Mouse (Mus musculus): Measurements from ENCODE around the gene Nav2.

The Nav2 gene

GRCm38 (mm10) chr7:49159646-49160555 lies 251.4 kb downstream of the Nav2 start:
- no peaks in the 10 kb centered on the region for H3K27me3 ChIP-seq (ENCODE audit: insufficient read depth, low read length)
- H3K4me1 ChIP-seq (replicated peaks; ENCODE audit: low read depth, low read length) = no peaks in the 10 kb centered on the region
- no peaks in the 10 kb centered on the region for H3K9me3 ChIP-seq (ENCODE audit: low read length)
- H3K36me3 ChIP-seq (ENCODE audit: insufficient read depth, low read length) = no peaks in the 10 kb centered on the region
- TF ChIP-seq NANOG (IDR thresholded peaks at IDR 0.05; ENCODE audit: borderline replicate concordance, low read length) = no peak
- no peak for TF ChIP-seq CTCF (conservative IDR thresholded peaks at IDR 0.05; ENCODE audit: low read length)
- TF ChIP-seq POU5F1 (IDR thresholded peaks at IDR 0.05; ENCODE audit: borderline replicate concordance, low read length) = no peak
- no peak overlapping the region for H3K4me3 ChIP-seq (replicated peaks; ENCODE audit: low read length)

GRCm38 (mm10) chr7:49162079-49162478 lies 253.6 kb downstream of the Nav2 start:
- no peaks in the 10 kb centered on the region for H3K9me3 ChIP-seq (ENCODE audit: low read length)
- H3K4me1 ChIP-seq (replicated peaks; ENCODE audit: low read depth, low read length) = no peaks in the 10 kb centered on the region
- no peak overlapping the region for H3K4me3 ChIP-seq (replicated peaks; ENCODE audit: low read length)
- TF ChIP-seq NANOG (IDR thresholded peaks at IDR 0.05; ENCODE audit: borderline replicate concordance, low read length) (no peak), CTCF (conservative IDR thresholded peaks at IDR 0.05; ENCODE audit: low read length) (no peak), POU5F1 (IDR thresholded peaks at IDR 0.05; ENCODE audit: borderline replicate concordance, low read length) (no peak)
- H3K36me3 ChIP-seq (ENCODE audit: insufficient read depth, low read length) = no peaks in the 10 kb centered on the region
- no peaks in the 10 kb centered on the region for H3K27me3 ChIP-seq (ENCODE audit: insufficient read depth, low read length)

- Histone ChIP-seq H3K9me3 (ENCODE audit: low read length) (no peaks in the 10 kb centered on the region), H3K4me3 (replicated peaks; ENCODE audit: low read length) (no peak overlapping the region), H3K27me3 (ENCODE audit: insufficient read depth, low read length) (no peaks in the 10 kb centered on the region), H3K36me3 (ENCODE audit: insufficient read depth, low read length) (no peaks in the 10 kb centered on the region), H3K4me1 (replicated peaks; ENCODE audit: low read depth, low read length) (no peaks in the 10 kb centered on the region)
- TF ChIP-seq POU5F1 (IDR thresholded peaks at IDR 0.05; ENCODE audit: borderline replicate concordance, low read length) (no peak), CTCF (conservative IDR thresholded peaks at IDR 0.05; ENCODE audit: low read length) (no peak), NANOG (IDR thresholded peaks at IDR 0.05; ENCODE audit: borderline replicate concordance, low read length) (no peak)
Measured at GRCm38 (mm10) chr7:49163789-49164188, 255.3 kb downstream of the Nav2 start.

GRCm38 (mm10) chr7:49164868-49165267 lies 256.4 kb downstream of the Nav2 start:
- H3K27me3 ChIP-seq (ENCODE audit: insufficient read depth, low read length) = peaks cover 4% of the 10 kb centered on the region; the same call in 1 of the 2 replicates
- no peaks in the 10 kb centered on the region for H3K4me1 ChIP-seq (replicated peaks; ENCODE audit: low read depth, low read length)
- H3K4me3 ChIP-seq (replicated peaks; ENCODE audit: low read length) = no peak overlapping the region
- no peaks in the 10 kb centered on the region for H3K9me3 ChIP-seq (ENCODE audit: low read length)
- TF ChIP-seq NANOG (IDR thresholded peaks at IDR 0.05; ENCODE audit: borderline replicate concordance, low read length) (no peak), CTCF (conservative IDR thresholded peaks at IDR 0.05; ENCODE audit: low read length) (no peak), POU5F1 (IDR thresholded peaks at IDR 0.05; ENCODE audit: borderline replicate concordance, low read length) (no peak)
- H3K36me3 ChIP-seq (ENCODE audit: insufficient read depth, low read length) = no peaks in the 10 kb centered on the region

GRCm38 (mm10) chr7:49172926-49173325 lies 264.4 kb downstream of the Nav2 start:
- no peaks in the 10 kb centered on the region for H3K36me3 ChIP-seq (ENCODE audit: insufficient read depth, low read length)
- no peaks in the 10 kb centered on the region for H3K4me1 ChIP-seq (replicated peaks; ENCODE audit: low read depth, low read length)
- no peak overlapping the region for H3K4me3 ChIP-seq (replicated peaks; ENCODE audit: low read length)
- TF ChIP-seq NANOG (IDR thresholded peaks at IDR 0.05; ENCODE audit: borderline replicate concordance, low read length) (no peak), CTCF (conservative IDR thresholded peaks at IDR 0.05; ENCODE audit: low read length) (no peak), POU5F1 (IDR thresholded peaks at IDR 0.05; ENCODE audit: borderline replicate concordance, low read length) (no peak)
- peaks cover 13% of the 10 kb centered on the region for H3K27me3 ChIP-seq (ENCODE audit: insufficient read depth, low read length)
- H3K9me3 ChIP-seq (ENCODE audit: low read length) = peaks cover under 1% of the 10 kb centered on the region

- TF ChIP-seq POU5F1 (IDR thresholded peaks at IDR 0.05; ENCODE audit: borderline replicate concordance, low read length) = no peak
- TF ChIP-seq NANOG (IDR thresholded peaks at IDR 0.05; ENCODE audit: borderline replicate concordance, low read length) = no peak
- TF ChIP-seq CTCF (conservative IDR thresholded peaks at IDR 0.05; ENCODE audit: low read length) = no peak
Measured at GRCm38 (mm10) chr7:49175784-49176409, 267.4 kb downstream of the Nav2 start.

GRCm38 (mm10) chr7:49176590-49177201 lies 268.2 kb downstream of the Nav2 start:
- Histone ChIP-seq H3K4me3 (replicated peaks; ENCODE audit: low read length) (no peak overlapping the region), H3K9me3 (ENCODE audit: low read length) (peaks cover 9% of the 10 kb centered on the region), H3K36me3 (ENCODE audit: insufficient read depth, low read length) (no peaks in the 10 kb centered on the region), H3K4me1 (replicated peaks; ENCODE audit: low read depth, low read length) (no peaks in the 10 kb centered on the region), H3K27me3 (ENCODE audit: insufficient read depth, low read length) (peaks cover 9% of the 10 kb centered on the region)
- no peak for TF ChIP-seq NANOG (IDR thresholded peaks at IDR 0.05; ENCODE audit: borderline replicate concordance, low read length)
- TF ChIP-seq POU5F1 (IDR thresholded peaks at IDR 0.05; ENCODE audit: borderline replicate concordance, low read length) = no peak
- TF ChIP-seq CTCF (conservative IDR thresholded peaks at IDR 0.05; ENCODE audit: low read length) = no peak

More at GRCm38 (mm10) chr7:49175784-49176409, 267.4 kb downstream of the Nav2 start:
- peaks cover 9% of the 10 kb centered on the region for H3K9me3 ChIP-seq (ENCODE audit: low read length)
- no peaks in the 10 kb centered on the region for H3K36me3 ChIP-seq (ENCODE audit: insufficient read depth, low read length)
- no peaks in the 10 kb centered on the region for H3K4me1 ChIP-seq (replicated peaks; ENCODE audit: low read depth, low read length)
- H3K27me3 ChIP-seq (ENCODE audit: insufficient read depth, low read length) = peaks cover 9% of the 10 kb centered on the region
- H3K4me3 ChIP-seq (replicated peaks; ENCODE audit: low read length) = no peak overlapping the region

- no peaks in the 10 kb centered on the region for H3K36me3 ChIP-seq (ENCODE audit: insufficient read depth, low read length)
- H3K27me3 ChIP-seq (ENCODE audit: insufficient read depth, low read length) = peaks cover 7% of the 10 kb centered on the region
- H3K4me1 ChIP-seq (replicated peaks; ENCODE audit: low read depth, low read length) = no peaks in the 10 kb centered on the region
- no peak overlapping the region for H3K4me3 ChIP-seq (replicated peaks; ENCODE audit: low read length)
- TF ChIP-seq NANOG (IDR thresholded peaks at IDR 0.05; ENCODE audit: borderline replicate concordance, low read length) (no peak), CTCF (conservative IDR thresholded peaks at IDR 0.05; ENCODE audit: low read length) (no peak), POU5F1 (IDR thresholded peaks at IDR 0.05; ENCODE audit: borderline replicate concordance, low read length) (no peak)
- H3K9me3 ChIP-seq (ENCODE audit: low read length) = peaks cover 9% of the 10 kb centered on the region
Measured at GRCm38 (mm10) chr7:49178217-49178616, 269.7 kb downstream of the Nav2 start.

All from E14TG2a.4 (cell line).